Mouse (Mus musculus) MEL (cell line): ENCODE results near the gene Slc22a5. TPM values are rescaled to one million over a fixed set of nuclear protein-coding genes. Genes with fewer than 3 reads are reported as not detected.
A peak's percentile ranks its signal among the peaks of the same experiment; 100 is the strongest.
"Not testable (repeated sequence)": the region's sequence is repeated elsewhere in the genome, so short reads cannot be mapped to it uniquely, and the experiment has no call there.

Experiments used
- DNase-seq: peaks from one replicate; pipeline ENCODE4 v3.0.0; 2011; ENCODE audit warnings: low read depth, low spot score
- H3K27ac ChIP-seq: 2 replicates; pipeline ENCODE4 v1.5.1; 2012; ENCODE audit warnings: low read depth, mild to moderate bottlenecking, control low read depth, low read length, moderate library complexity; ENCODE audit not compliant: control insufficient read depth
- H3K27me3 ChIP-seq, 2 experiments: fragments of 150-350 bp in 1 of 2; sonication (generic) in 1 of 2; 2 replicates each; pipeline ENCODE4 v1.6.1; 2012; ENCODE audit warnings: low read length in 2 of 2, mild to moderate bottlenecking in 2 of 2, improper control_type of control experiment in 1 of 2, moderate library complexity in 1 of 2; ENCODE audit not compliant: insufficient read depth in 2 of 2, control insufficient read depth in 1 of 2
- H3K36me3 ChIP-seq, 2 experiments: 2 replicates each; pipeline ENCODE4 v1.6.1; 2012 to 2014; ENCODE audit warnings: low read length in 2 of 2, improper control_type of control experiment in 1 of 2, inconsistent platforms in 1 of 2, mild to moderate bottlenecking in 1 of 2; ENCODE audit not compliant: insufficient read depth in 2 of 2, control insufficient read depth in 1 of 2
- H3K4me1 ChIP-seq, 2 experiments: fragments of 150-350 bp in 1 of 2; sonication (generic) in 1 of 2; 2 replicates each; pipeline ENCODE4 v1.6.1; 2012; ENCODE audit warnings: low read length in 2 of 2, improper control_type of control experiment in 1 of 2, mild to moderate bottlenecking in 1 of 2; ENCODE audit not compliant: insufficient read depth in 2 of 2, control insufficient read depth in 1 of 2
- H3K4me3 ChIP-seq, 2 experiments: fragments of 150-350 bp in 1 of 2; sonication (generic) in 1 of 2; 2 replicates each; pipeline ENCODE4 v1.5.1; 2012; ENCODE audit warnings: low read depth in 2 of 2, low read length in 2 of 2, mild to moderate bottlenecking in 2 of 2, moderate library complexity in 2 of 2, control low read depth in 1 of 2, improper control_type of control experiment in 1 of 2; ENCODE audit not compliant: control insufficient read depth in 1 of 2, insufficient read depth in 1 of 2
- H3K79me2 ChIP-seq: 2 replicates; pipeline ENCODE4 v1.6.1; 2012; ENCODE audit warnings: mild to moderate bottlenecking, low read length, moderate library complexity; ENCODE audit not compliant: control insufficient read depth, poor library complexity, insufficient read depth
- H3K9ac ChIP-seq: 2 replicates; pipeline ENCODE4 v1.6.1; 2012; ENCODE audit warnings: low read depth, mild to moderate bottlenecking, control low read depth, low read length, moderate library complexity; ENCODE audit not compliant: control insufficient read depth, poor library complexity, severe bottlenecking
- H3K9me3 ChIP-seq: fragments of 150-350 bp; sonication (generic); replicated peaks from 2 replicates; pipeline ENCODE4 v1.6.1; 2012; ENCODE audit warnings: mild to moderate bottlenecking, low read length, improper control_type of control experiment, moderate library complexity; ENCODE audit not compliant: insufficient read depth
- CTCF ChIP-seq, 3 experiments: IDR thresholded peaks in 2 of 3; conservative IDR thresholded peaks in 1 of 3; 2 replicates each; pipeline ENCODE4 v1.5.1; 2011 to 2012; ENCODE audit warnings: low read length in 3 of 3, low read depth in 2 of 3, mild to moderate bottlenecking in 2 of 3, improper control_type of control experiment in 1 of 3, inconsistent platforms in 1 of 3, mixed read lengths in 1 of 3, moderate library complexity in 1 of 3; ENCODE audit not compliant: control insufficient read depth in 1 of 3, insufficient read depth in 1 of 3, poor library complexity in 1 of 3, severe bottlenecking in 1 of 3
- E2F4 ChIP-seq: IDR thresholded peaks from 2 replicates; pipeline ENCODE4 v1.6.1; 2011; ENCODE audit warnings: low read depth, low read length, improper control_type of control experiment, borderline replicate concordance
- ELF1 ChIP-seq: IDR thresholded peaks from 2 replicates; pipeline ENCODE4 v1.6.1; 2014; ENCODE audit warnings: low read depth, mild to moderate bottlenecking, inconsistent platforms, low read length, improper control_type of control experiment, moderate library complexity
- MAX ChIP-seq: IDR thresholded peaks from 2 replicates; pipeline ENCODE4 v1.6.1; 2011; ENCODE audit warnings: low read length, improper control_type of control experiment
- NELFE ChIP-seq: IDR thresholded peaks from 2 replicates; pipeline ENCODE4 v1.6.1; 2011; ENCODE audit warnings: low read depth, low read length, improper control_type of control experiment
- RAD21 ChIP-seq: IDR thresholded peaks from 2 replicates; pipeline ENCODE4 v1.6.1; 2011; ENCODE audit warnings: mild to moderate bottlenecking, low read depth, low read length, improper control_type of control experiment
- SMC3 ChIP-seq: IDR thresholded peaks from 2 replicates; pipeline ENCODE4 v1.6.1; 2011; ENCODE audit warnings: low read depth, low read length, improper control_type of control experiment
- TCF12 ChIP-seq: IDR thresholded peaks from 2 replicates; pipeline ENCODE4 v1.6.1; 2014; ENCODE audit warnings: low read depth, mild to moderate bottlenecking, inconsistent platforms, low read length, improper control_type of control experiment, moderate library complexity
- UBTF ChIP-seq: IDR thresholded peaks from 2 replicates; pipeline ENCODE4 v1.6.1; 2012; ENCODE audit warnings: low read depth, mild to moderate bottlenecking, inconsistent platforms, low read length, improper control_type of control experiment, moderate library complexity, borderline replicate concordance; ENCODE audit not compliant: insufficient read depth
- USF2 ChIP-seq, 2 experiments: IDR thresholded peaks; 2 replicates each; pipeline ENCODE4 v1.6.1; 2011 to 2012; ENCODE audit warnings: improper control_type of control experiment in 2 of 2, low read length in 2 of 2, borderline replicate concordance in 1 of 2, inconsistent platforms in 1 of 2, low read depth in 1 of 2, mild to moderate bottlenecking in 1 of 2; ENCODE audit not compliant: insufficient read depth in 1 of 2
- ZMIZ1 ChIP-seq: IDR thresholded peaks from 2 replicates; pipeline ENCODE4 v1.6.1; 2012; ENCODE audit warnings: low read depth, mild to moderate bottlenecking, inconsistent platforms, low read length, improper control_type of control experiment, moderate library complexity
- polyA plus RNA-seq, 2 experiments: library from polyadenylated mRNA; stranded (reverse) in 1 of 2; unstranded in 1 of 2; fragments of >175 nt in 1 of 2; fragments of >200 nt in 1 of 2; gene quantifications; 2 replicates each; pipeline versions ENCODE4 v1.2.1 to v1.2.4; 2012; ENCODE audit warnings: low replicate concordance in 2 of 2, low read depth in 1 of 2; ENCODE audit not compliant: insufficient read length in 2 of 2, insufficient read depth in 1 of 2, missing spikeins in 1 of 2
- total RNA-seq: library from RNA; depleted of rRNA; stranded (reverse); fragments of 300-350 nt; gene quantifications from 2 replicates; pipeline ENCODE4 v1.2.3, GENCODE M21; 2012

Slc22a5 gene
- total and polyA plus RNA-seq, 3 experiments, result 11.8 to 12.5 TPM; not detected in 1

- not testable (repeated sequence) for H3K27me3 ChIP-seq, H3K4me1 ChIP-seq, H3K9me3 ChIP-seq, H3K9ac ChIP-seq, H3K36me3 ChIP-seq, DNase-seq, H3K79me2 ChIP-seq, H3K4me3 ChIP-seq, H3K27ac ChIP-seq
- peak; percentile 19 to 56 (median 37); a peak in 5 of 6 replicates for TF ChIP-seq CTCF (IDR thresholded peaks at IDR 0.05 in 2 of 3, conservative IDR thresholded peaks at IDR 0.05 in 1 of 3; ENCODE audit: control insufficient read depth in 1 of 3, insufficient read depth in 1 of 3, low read depth in 2 of 3, low read length in 3 of 3, poor library complexity in 1 of 3, severe bottlenecking in 1 of 3)
- 0 out of 2 replicates have a peak, but pooled peaks have one; percentile 12 for TF ChIP-seq SMC3
Measured at GRCm38 (mm10) chr11:53873909-53874704, 17.4 kb downstream of the Slc22a5 start.

GRCm38 (mm10) chr11:53871786-53872507, 19.5 kb downstream of the Slc22a5 start:
- Histone ChIP-seq H3K27me3 (no peaks in the 10 kb centered on the region), H3K9ac (no peak overlapping the region), H3K36me3 (peaks cover 0 to 6% of the 10 kb centered on the region in 2 experiments; a peak in 2 of 4 replicates), H3K4me1 (no peaks in the 10 kb centered on the region), H3K79me2 (no peaks in the 10 kb centered on the region), H3K9me3 (no peaks in the 10 kb centered on the region), H3K27ac (no peak overlapping the region), H3K4me3 (no peak overlapping the region)
- DNase-seq, result no peak
- no peak for TF ChIP-seq USF2 (IDR thresholded peaks at IDR 0.05; ENCODE audit: borderline replicate concordance in 1 of 2, insufficient read depth in 1 of 2, low read depth in 1 of 2, low read length in 2 of 2)
- no peak for TF ChIP-seq UBTF
- TF ChIP-seq E2F4, result no peak
- no peak for TF ChIP-seq TCF12
- no peak for TF ChIP-seq ELF1
- TF ChIP-seq ZMIZ1, result no peak
- no peak for TF ChIP-seq MAX
- no peak for TF ChIP-seq RAD21

GRCm38 (mm10) chr11:53869172-53869571, 22.3 kb downstream of the Slc22a5 start:
- no peak overlapping the region for H3K4me3 ChIP-seq
- H3K4me1 ChIP-seq, result no peaks in the 10 kb centered on the region
- no peak for TF ChIP-seq NELFE
- H3K27ac ChIP-seq, result no peak overlapping the region
- no peaks in the 10 kb centered on the region for H3K9me3 ChIP-seq
- DNase-seq, result no peak
- H3K79me2 ChIP-seq, result no peaks in the 10 kb centered on the region
- H3K9ac ChIP-seq, result no peak overlapping the region
- peaks cover 0 to 6% of the 10 kb centered on the region in 2 experiments; a peak in 2 of 4 replicates for H3K36me3 ChIP-seq
- H3K27me3 ChIP-seq, result no peaks in the 10 kb centered on the region
